Mouse (Mus musculus): ENCODE measurements around the gene Gm6309. TPM values are rescaled to one million over a fixed set of nuclear protein-coding genes. Genes with fewer than 3 reads are reported as not detected.
"Not testable (repeated sequence)": the region's sequence is repeated elsewhere in the genome, so short reads cannot be mapped to it uniquely, and the experiment has no call there.

The Gm6309 gene
- total RNA-seq (2014; fragmentation: Nextera tagmentation): not detected in 2 replicates
- not detected in 2 replicates for total RNA-seq (2017)

GRCm38 (mm10) chr5:146170621-146171020 is at the start of gene Gm6309:
Gene Gm6309 (minus strand): TSS chr5:146170721.
- not testable (repeated sequence) for ATAC-seq (replicated peaks; ENCODE audit: low FRiP score, low TSS enrichment, poor library complexity, severe bottlenecking)

- no peak for ATAC-seq (replicated peaks; ENCODE audit: low FRiP score, low TSS enrichment, poor library complexity, severe bottlenecking)
Observed at GRCm38 (mm10) chr5:146205537-146205936, 35.0 kb upstream of the Gm6309 start.

GRCm38 (mm10) chr5:146203921-146204320 is 33.4 kb upstream of the Gm6309 start:
- 0 out of 2 replicates have a peak, but pooled peaks have one; percentile 36 for ATAC-seq (replicated peaks; ENCODE audit: low FRiP score, low TSS enrichment, poor library complexity, severe bottlenecking)

- ATAC-seq (replicated peaks; ENCODE audit: low FRiP score, low TSS enrichment, poor library complexity, severe bottlenecking): 0 out of 2 replicates have a peak, but pooled peaks have one; percentile 42
Observed at GRCm38 (mm10) chr5:146200580-146200979, 30.1 kb upstream of the Gm6309 start.

GRCm38 (mm10) chr5:146199540-146199939 is 29.0 kb upstream of the Gm6309 start:
- no peak for ATAC-seq (replicated peaks; ENCODE audit: low FRiP score, low TSS enrichment, poor library complexity, severe bottlenecking)

- no peak for ATAC-seq (replicated peaks; ENCODE audit: low FRiP score, low TSS enrichment, poor library complexity, severe bottlenecking)
Observed at GRCm38 (mm10) chr5:146199073-146199472, 28.6 kb upstream of the Gm6309 start.

- no peak for ATAC-seq (replicated peaks; ENCODE audit: low FRiP score, low TSS enrichment, poor library complexity, severe bottlenecking)
Observed at GRCm38 (mm10) chr5:146193360-146193759, 22.8 kb upstream of the Gm6309 start.

GRCm38 (mm10) chr5:146190501-146191269 is 20.2 kb upstream of the Gm6309 start:
- no peak for ATAC-seq (replicated peaks; ENCODE audit: low FRiP score, low TSS enrichment, poor library complexity, severe bottlenecking)

DNA sequence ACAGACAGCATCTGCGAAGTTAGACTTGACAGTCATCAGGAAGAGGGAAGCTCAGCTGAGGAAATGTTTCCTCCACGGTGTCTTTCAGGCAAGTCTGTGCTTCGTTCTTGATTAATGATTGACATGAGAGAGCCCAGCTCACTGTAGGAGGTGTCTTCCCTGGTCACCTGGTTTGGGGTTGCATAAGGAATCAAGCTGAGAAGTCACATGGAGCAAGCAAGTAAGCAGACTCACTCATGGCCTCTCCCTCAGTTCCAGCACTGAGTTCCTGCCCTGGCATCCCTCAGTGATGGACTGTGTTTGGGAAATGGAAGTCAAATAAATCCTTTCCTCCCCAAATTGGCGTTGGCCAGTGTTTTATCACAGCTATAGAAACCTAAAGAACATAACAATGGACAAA is 19.6 kb upstream of the Gm6309 start:
- no peak for ATAC-seq (replicated peaks; ENCODE audit: low FRiP score, low TSS enrichment, poor library complexity, severe bottlenecking)

DNA sequence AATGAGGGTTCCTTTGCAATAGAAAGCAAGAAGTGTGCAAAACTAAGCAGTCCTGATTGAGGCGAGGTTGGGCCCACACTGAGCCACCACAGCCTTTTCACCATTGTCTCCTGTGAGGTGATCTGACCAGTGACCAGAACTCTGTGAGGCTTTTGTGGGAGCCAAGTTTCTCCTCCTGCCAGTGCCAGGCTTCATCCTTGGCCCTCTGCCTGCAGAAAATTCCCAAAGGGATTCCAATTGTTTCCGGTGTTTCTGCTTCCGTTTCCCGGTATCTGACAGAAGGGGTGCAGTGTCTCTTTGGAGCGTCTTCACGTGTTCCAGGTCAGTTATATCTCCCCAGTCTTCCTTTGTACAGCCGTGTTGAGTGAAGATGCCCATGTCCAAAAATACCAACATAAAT is 18.2 kb upstream of the Gm6309 start:
- ATAC-seq (replicated peaks; ENCODE audit: low FRiP score, low TSS enrichment, poor library complexity, severe bottlenecking): no peak

DNA sequence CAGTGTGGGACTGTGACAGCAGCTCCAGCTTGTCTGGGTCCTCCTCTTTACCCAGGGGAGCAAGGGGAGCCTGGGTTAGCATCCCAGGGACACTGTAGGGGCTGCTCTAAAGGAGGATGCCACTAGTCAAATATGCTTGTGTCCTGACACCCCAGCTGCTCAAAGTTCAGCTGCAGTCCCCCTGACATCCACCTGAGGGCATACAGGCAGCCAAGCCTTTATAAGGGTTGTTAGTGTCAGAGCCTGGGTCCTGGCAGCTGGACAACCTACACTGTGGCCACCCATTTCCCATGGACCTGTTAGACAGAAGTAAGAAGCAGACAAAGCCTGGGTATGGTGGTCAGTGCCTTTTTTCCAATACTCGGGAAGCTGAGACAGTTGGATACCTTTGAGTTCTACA is 17.6 kb upstream of the Gm6309 start:
- peak; percentile 51 for ATAC-seq (replicated peaks; ENCODE audit: low FRiP score, low TSS enrichment, poor library complexity, severe bottlenecking)

GRCm38 (mm10) chr5:146187441-146187840 is 16.9 kb upstream of the Gm6309 start:
- ATAC-seq (replicated peaks; ENCODE audit: low FRiP score, low TSS enrichment, poor library complexity, severe bottlenecking): peak; percentile 66; the same call in 1 of the 2 replicates

DNA sequence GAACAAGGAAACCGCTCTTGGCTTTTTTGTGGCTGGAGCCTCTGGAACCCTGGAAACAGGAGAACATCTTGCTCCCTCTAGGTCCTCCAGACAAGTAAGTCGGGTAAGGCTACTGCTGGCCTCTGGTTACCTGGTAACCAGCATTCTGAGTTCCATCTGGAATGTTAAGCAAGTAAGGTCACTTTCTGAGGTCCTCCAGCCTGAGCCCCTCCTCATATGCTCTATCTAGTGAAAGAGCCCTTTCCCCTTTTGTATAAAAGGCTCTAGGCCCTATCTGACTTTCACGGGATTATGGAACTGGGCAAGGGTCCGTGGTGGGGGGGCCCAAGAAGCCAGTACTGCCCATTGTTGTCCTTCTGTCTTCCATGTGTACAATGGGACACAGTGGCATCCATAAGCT is 14.7 kb upstream of the Gm6309 start, which contains the start of gene 1700001J03Rik:
TSS of gene 1700001J03Rik (minus strand) at position 101 of the 400 bp plus-strand sequence.
- ATAC-seq (replicated peaks; ENCODE audit: low FRiP score, low TSS enrichment, poor library complexity, severe bottlenecking): not testable (repeated sequence)

GRCm38 (mm10) chr5:146172744-146173143 is 2.2 kb upstream of the Gm6309 start:
- ATAC-seq (replicated peaks; ENCODE audit: low FRiP score, low TSS enrichment, poor library complexity, severe bottlenecking): not testable (repeated sequence)

GRCm38 (mm10) chr5:146160439-146160838 is 10.1 kb downstream of the Gm6309 start, which contains the start of gene Gm5565:
Gene Gm5565 (minus strand): TSS chr5:146160539.
- ATAC-seq (replicated peaks; ENCODE audit: low FRiP score, low TSS enrichment, poor library complexity, severe bottlenecking): not testable (repeated sequence)

- not testable (repeated sequence) for ATAC-seq (replicated peaks; ENCODE audit: low FRiP score, low TSS enrichment, poor library complexity, severe bottlenecking)
Observed at GRCm38 (mm10) chr5:146158326-146158725, 12.2 kb downstream of the Gm6309 start.

DNA sequence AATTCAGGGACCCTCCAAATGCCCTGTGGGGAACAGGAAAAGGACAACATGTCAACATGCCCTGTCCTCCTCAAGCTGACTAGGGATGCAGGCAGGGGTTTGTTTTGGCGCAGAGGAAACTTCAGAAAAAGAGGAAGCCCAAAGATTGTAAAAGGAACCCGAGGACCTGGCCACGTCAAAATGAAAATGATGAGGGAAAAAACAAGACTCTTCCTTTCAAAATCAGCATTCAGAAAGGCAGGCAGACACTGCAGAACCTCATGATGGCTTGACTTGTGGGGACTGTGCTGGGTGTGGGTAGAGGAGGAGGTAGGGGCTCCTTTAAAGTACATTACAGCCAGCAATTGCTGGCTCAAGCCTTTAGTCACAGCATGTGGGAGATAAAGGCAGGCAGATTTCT is 20.1 kb downstream of the Gm6309 start:
- ATAC-seq (replicated peaks; ENCODE audit: low FRiP score, low TSS enrichment, poor library complexity, severe bottlenecking): no peak

GRCm38 (mm10) chr5:146147903-146148302 is 22.6 kb downstream of the Gm6309 start:
- ATAC-seq (replicated peaks; ENCODE audit: low FRiP score, low TSS enrichment, poor library complexity, severe bottlenecking): no peak

Measured in megakaryocyte-erythroid progenitor cell, adult 5-6 weeks (primary cell).